Mouse (Mus musculus) megakaryocyte, embryonic 14.5 days (primary cell): ENCODE measurements around the gene Cox4i2.

ENCODE experiments used
- FLI1 ChIP-seq: IDR thresholded peaks from 2 replicates; pipeline ENCODE4 v1.6.1; 2012; ENCODE audit warnings: low read length, inconsistent platforms, mixed read lengths
- GATA1 ChIP-seq: IDR thresholded peaks from 3 replicates; pipeline ENCODE4 v1.6.1; 2012; ENCODE audit warnings: mixed read lengths, low read length, inconsistent platforms, borderline replicate concordance

GRCm38 (mm10) chr2:152776435-152776834, 22.5 kb downstream of the Cox4i2 start:
- TF ChIP-seq GATA1, result no peak
- TF ChIP-seq FLI1, result no peak
